Mouse (Mus musculus): ENCODE measurements around the gene Ankfn1. TPM values are rescaled to one million over a fixed set of nuclear protein-coding genes. Genes with fewer than 3 reads are reported as not detected.

Gene Ankfn1
- total RNA-seq, 2 experiments from 2014 or later: 0.11 TPM; not detected in 1

GRCm38 (mm10) chr11:89600921-89601515 lies 176.4 kb downstream of the Ankfn1 start:
- TF ChIP-seq CTCF (IDR thresholded peaks at IDR 0.05): no peak
- no peak for DNase-seq

GRCm38 (mm10) chr11:89590273-89590874 lies 187.1 kb downstream of the Ankfn1 start:
- Histone ChIP-seq H3K4me3 (no peak overlapping the region), H3K27ac (no peak overlapping the region)
- TF ChIP-seq CTCF (IDR thresholded peaks at IDR 0.05): no peak
- DNase-seq: no peak
- intact Hi-C loops (cut with DNase I): no loop called here

More at GRCm38 (mm10) chr11:89600921-89601515, 176.4 kb downstream of the Ankfn1 start:
- intact Hi-C loops (cut with DNase I): no loop called here
- no peak overlapping the region for H3K4me3 ChIP-seq
- H3K27ac ChIP-seq: no peak overlapping the region

- H3K27ac ChIP-seq: no peak overlapping the region
- no peak for DNase-seq
These were observed 191.1 kb downstream of the Ankfn1 start for GRCm38 (mm10) chr11:89586341-89586740.

GRCm38 (mm10) chr11:89579826-89580225 lies 197.6 kb downstream of the Ankfn1 start:
- intact Hi-C loops (cut with DNase I): no loop called here
- Histone ChIP-seq H3K4me3 (no peak overlapping the region), H3K27ac (no peak overlapping the region)
- DNase-seq: peak; percentile 52
- no peak for TF ChIP-seq CTCF (IDR thresholded peaks at IDR 0.05)

More at GRCm38 (mm10) chr11:89586341-89586740, 191.1 kb downstream of the Ankfn1 start:
- intact Hi-C loops (cut with DNase I): no loop called here
- H3K4me3 ChIP-seq: no peak overlapping the region
- no peak for TF ChIP-seq CTCF (IDR thresholded peaks at IDR 0.05)

- Histone ChIP-seq H3K4me3 (no peak overlapping the region), H3K27ac (no peak overlapping the region)
- TF ChIP-seq CTCF (IDR thresholded peaks at IDR 0.05): no peak
- no peak for DNase-seq
- intact Hi-C loops (cut with DNase I): no loop called here
These were observed 198.3 kb downstream of the Ankfn1 start for GRCm38 (mm10) chr11:89579111-89579510.

GRCm38 (mm10) chr11:89574269-89574838 lies 203.1 kb downstream of the Ankfn1 start:
- Histone ChIP-seq H3K27ac (no peak overlapping the region), H3K4me3 (no peak overlapping the region)
- no peak for DNase-seq
- intact Hi-C loops (cut with DNase I): no loop called here
- TF ChIP-seq CTCF (IDR thresholded peaks at IDR 0.05): no peak

- intact Hi-C loops (cut with DNase I): no loop called here
- no peak for DNase-seq
- Histone ChIP-seq H3K27ac (no peak overlapping the region), H3K4me3 (no peak overlapping the region)
- no peak for TF ChIP-seq CTCF (IDR thresholded peaks at IDR 0.05)
These were observed 207.9 kb downstream of the Ankfn1 start for GRCm38 (mm10) chr11:89569391-89570145.

GRCm38 (mm10) chr11:89568246-89568645 lies 209.2 kb downstream of the Ankfn1 start:
- Histone ChIP-seq H3K4me3 (no peak overlapping the region), H3K27ac (no peak overlapping the region)
- TF ChIP-seq CTCF (IDR thresholded peaks at IDR 0.05): no peak
- DNase-seq: no peak
- intact Hi-C loops (cut with DNase I): no loop called here

- Histone ChIP-seq H3K4me3 (no peak overlapping the region), H3K27ac (no peak overlapping the region)
- no peak for DNase-seq
- TF ChIP-seq CTCF (IDR thresholded peaks at IDR 0.05): no peak
- intact Hi-C loops (cut with DNase I): no loop called here
These were observed 226.0 kb downstream of the Ankfn1 start for GRCm38 (mm10) chr11:89551441-89551840.

- intact Hi-C loops (cut with DNase I): no loop called here
- TF ChIP-seq CTCF (IDR thresholded peaks at IDR 0.05): no peak
- no peak for DNase-seq
These were observed 226.5 kb downstream of the Ankfn1 start for GRCm38 (mm10) chr11:89550921-89551320.

GRCm38 (mm10) chr11:89548786-89549185 lies 228.7 kb downstream of the Ankfn1 start:
- no peak overlapping the region for H3K27ac ChIP-seq
- no peak for TF ChIP-seq CTCF (IDR thresholded peaks at IDR 0.05)
- intact Hi-C loops (cut with DNase I): loop anchor here (10.0 kb wide), 1 partner anchor 376 kb away; no protein-coding TSS in a partner anchor

More at GRCm38 (mm10) chr11:89550921-89551320, 226.5 kb downstream of the Ankfn1 start:
- H3K27ac ChIP-seq: no peak overlapping the region
- H3K4me3 ChIP-seq: no peak overlapping the region

GRCm38 (mm10) chr11:89546164-89546563 lies 231.3 kb downstream of the Ankfn1 start:
- peak; percentile 19 for DNase-seq
- intact Hi-C loops (cut with DNase I): loop anchor here (1.0 to 10.0 kb wide), 2 partner anchors 175 to 379 kb away; no protein-coding TSS in a partner anchor
- Histone ChIP-seq H3K4me3 (no peak overlapping the region), H3K27ac (no peak overlapping the region)
- TF ChIP-seq CTCF (IDR thresholded peaks at IDR 0.05): peak; percentile 70

More at GRCm38 (mm10) chr11:89548786-89549185, 228.7 kb downstream of the Ankfn1 start:
- no peak overlapping the region for H3K4me3 ChIP-seq
- no peak for DNase-seq
